Mouse (Mus musculus): ENCODE measurements around the gene Galnt10.

Galnt10 gene

DNA sequence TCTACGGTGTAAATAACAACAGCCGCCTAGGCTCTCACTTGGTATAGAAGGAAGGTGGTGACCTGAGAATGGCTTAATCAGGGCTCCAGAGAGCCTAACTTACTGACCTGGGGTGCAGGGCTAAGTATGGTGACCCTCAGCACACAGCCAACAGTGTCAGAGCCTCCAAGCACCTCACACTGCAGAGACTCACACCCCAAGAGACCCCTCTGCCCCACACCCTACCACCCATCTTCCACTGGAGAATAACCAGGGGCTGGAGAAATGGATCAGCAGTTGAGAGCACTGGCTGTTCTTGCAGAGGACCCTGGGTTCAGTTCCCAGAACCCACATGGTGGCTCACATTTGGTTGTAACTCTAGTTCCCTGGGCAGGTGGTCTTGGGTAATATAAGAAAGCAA is 12.2 kb upstream of the Galnt10 start:
- in situ Hi-C loops (cut with MboI; ENCODE audit: unreplicated experiment in 2 of 2): no loop called here

DNA sequence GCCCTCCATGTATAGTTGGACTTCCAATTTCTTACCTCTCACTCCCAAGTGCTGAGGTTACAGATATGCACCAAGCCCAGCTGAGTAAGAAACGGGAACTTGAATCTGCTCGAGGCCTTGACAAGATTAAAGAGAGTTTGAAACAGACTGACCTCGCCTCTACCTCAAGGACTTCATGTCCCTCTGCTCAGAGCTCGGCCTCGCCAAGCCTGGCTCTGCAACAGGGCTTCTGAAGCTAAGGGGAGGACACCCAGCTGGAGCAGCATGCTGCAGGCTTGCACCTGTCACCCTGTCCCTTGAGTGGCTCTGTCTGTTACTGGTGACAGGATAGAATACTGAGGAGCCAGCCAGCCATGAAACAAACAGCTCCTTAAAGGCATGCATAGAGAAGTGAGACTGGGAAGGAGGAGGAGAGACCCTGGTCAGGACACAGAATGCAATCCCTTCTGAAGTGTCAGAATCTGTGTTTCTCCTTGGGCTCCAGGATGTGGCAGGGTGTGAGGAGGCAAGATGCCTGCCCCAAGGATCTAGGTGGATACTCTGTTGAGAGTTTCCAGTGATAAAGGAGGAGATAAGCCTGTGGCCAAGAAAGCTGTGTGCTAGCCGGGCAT is 11.2 kb upstream of the Galnt10 start:
- in situ Hi-C loops (cut with MboI; ENCODE audit: unreplicated experiment in 2 of 2): no loop called here

DNA sequence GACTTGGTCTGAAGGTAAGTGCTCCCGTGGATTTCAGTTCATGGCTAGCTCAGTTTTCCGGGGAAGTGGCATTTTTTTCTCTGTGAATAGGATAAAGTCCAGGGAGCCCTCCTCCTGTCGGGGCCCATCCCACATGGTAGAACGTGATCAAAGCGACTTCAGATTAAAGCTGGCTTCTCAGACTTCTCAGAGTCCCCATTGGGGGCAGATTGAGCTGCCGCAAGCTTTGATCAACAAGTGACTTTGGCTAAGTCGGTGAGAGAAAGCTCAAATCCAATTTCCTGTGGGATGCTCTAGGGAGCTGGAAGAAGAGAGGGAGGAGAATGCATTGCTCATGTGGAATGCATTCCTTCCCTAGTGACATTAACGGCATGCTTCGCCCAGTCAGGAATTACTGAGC is 10.1 kb upstream of the Galnt10 start:
- in situ Hi-C loops (cut with MboI; ENCODE audit: unreplicated experiment in 2 of 2): no loop called here

DNA sequence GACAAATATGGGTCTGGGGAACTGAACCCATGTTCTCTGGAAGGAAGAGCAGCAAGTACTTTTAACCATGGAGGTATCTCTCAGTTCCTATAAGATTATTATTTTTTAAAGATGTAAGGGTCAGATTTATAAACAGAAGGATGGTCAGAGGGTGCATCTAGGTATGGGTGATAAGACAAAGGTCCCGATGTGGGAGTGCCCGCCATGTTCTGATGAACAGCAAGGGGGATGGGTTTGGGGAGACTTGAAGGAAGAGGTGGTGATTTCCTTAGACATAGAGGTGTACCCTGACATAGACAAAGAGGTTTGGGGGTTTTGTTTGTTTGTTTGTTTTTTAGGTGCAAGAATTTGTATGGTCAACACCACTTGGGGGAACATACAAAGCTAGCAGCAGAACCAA is 1.6 kb upstream of the Galnt10 start:
- in situ Hi-C loops (cut with MboI; ENCODE audit: unreplicated experiment in 2 of 2): no loop called here

DNA sequence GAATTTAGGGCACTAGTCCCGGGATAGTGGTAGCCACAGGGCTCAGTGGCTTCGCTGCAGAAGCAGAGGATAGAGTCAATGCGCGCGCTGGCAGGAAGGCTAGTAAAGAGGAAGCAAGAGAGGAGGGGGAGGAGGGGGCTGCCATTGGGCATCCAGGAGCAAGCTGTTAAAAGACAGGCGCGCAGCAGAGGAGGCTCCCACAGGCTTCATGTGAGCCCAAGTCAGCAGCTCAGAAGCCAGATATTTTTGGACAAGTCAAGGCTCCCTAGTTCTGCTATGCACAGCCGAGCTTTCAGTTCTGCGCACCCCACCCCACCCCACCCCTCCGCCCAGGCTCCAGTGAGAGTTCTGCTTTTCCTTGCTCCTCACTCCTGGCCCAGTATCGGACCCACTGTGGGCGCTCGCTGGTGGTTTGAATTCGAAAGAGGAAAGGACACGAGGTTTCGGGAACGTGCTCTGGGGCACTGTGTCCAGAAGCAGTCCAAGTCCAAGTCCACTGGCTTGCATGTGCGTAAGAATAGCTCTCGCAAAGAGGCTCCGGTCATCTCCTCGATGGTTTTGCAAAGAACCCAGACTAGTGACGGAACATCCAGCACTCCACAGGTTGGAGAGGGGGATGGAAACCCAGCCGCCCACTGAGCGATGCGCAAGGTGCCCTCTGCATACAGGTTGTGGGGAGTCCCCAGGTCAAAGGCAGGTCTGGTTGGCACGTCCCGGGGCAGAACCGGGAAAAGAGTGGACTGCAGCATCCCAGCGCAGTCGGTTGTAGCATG is 811 bp upstream of the Galnt10 start:
- in situ Hi-C loops (cut with MboI; ENCODE audit: unreplicated experiment in 2 of 2): no loop called here

DNA sequence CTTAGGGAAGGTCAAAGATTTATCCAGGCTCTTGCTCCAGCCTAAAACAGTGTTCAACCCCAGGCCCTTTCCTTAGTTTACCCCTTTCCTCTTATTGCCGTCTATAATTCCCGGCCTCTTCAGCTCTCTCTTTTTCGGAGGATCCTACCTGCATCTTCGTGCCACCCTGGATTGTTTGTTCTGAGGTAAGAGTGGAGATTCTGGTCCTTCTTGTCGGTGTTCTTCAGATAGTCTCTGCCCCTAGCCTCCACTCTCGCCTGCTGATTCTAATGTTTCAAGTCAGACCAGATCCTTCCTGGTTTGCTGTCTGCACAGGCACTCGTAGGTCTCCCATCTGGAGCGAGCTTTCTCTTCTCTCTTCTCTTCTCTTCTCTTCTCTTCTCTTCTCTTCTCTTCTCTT is 605 bp downstream of the Galnt10 start:
- in situ Hi-C loops (cut with MboI; ENCODE audit: unreplicated experiment in 2 of 2): no loop called here

DNA sequence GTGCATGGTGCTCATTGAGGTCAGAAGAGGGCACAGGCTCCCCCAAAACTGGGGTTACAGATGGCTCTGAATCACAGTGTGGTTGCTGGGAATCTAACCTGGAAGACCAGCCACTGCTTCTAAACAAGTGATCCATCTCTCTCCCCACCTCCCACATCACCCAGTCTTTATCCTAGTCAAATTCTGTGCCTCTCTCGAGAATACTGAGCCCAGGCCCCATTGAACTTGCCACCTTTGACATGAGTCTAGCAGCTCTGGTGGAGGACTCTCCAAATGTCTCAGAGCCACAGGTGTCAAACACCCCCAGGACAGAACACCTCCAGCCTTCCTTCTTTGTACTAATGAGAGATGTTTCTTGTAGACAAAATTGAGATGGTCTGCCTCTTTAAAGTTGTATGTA is 1.2 kb downstream of the Galnt10 start:
- in situ Hi-C loops (cut with MboI; ENCODE audit: unreplicated experiment in 2 of 2): no loop called here

DNA sequence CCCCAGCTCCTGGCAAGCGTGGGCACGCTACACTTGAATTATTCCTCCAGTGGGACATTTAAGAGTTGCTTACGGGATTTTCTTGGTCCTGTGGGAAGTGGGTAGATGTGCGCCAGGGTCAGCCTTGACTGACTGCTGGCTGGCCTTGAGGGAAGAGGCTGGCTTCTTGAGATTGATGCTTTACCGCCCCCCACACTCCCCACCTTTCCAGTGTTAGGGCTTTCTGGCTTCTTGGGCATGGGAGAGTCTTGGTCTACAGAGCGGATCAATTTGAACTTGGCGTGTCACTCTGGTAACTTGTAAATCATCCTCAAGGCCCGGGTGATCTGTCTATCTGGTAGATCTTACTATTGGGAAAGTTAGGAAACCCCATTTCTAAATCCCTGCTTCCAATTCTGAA is 1.7 kb downstream of the Galnt10 start:
- in situ Hi-C loops (cut with MboI; ENCODE audit: unreplicated experiment in 2 of 2): no loop called here

DNA sequence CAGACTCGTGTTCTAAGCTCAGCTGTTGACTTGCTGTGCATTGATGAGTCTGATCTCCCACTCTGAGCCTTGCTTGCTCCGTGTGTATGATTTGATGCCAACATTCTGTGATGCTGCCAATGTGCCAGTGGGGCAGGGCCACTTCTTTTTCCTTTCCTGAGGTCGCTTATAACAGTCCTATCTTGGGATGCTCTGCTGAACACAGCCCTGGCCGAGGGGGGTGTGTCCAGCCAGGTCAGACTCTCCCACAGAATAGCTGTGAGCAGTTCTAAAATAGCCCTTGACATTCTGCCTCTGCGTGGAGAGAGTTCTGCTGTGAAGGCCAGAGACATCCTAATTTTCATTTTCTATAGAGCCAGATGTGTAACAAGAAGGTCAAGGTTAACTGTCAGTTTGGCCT is 2.2 kb downstream of the Galnt10 start:
- in situ Hi-C loops (cut with MboI; ENCODE audit: unreplicated experiment in 2 of 2): no loop called here

DNA sequence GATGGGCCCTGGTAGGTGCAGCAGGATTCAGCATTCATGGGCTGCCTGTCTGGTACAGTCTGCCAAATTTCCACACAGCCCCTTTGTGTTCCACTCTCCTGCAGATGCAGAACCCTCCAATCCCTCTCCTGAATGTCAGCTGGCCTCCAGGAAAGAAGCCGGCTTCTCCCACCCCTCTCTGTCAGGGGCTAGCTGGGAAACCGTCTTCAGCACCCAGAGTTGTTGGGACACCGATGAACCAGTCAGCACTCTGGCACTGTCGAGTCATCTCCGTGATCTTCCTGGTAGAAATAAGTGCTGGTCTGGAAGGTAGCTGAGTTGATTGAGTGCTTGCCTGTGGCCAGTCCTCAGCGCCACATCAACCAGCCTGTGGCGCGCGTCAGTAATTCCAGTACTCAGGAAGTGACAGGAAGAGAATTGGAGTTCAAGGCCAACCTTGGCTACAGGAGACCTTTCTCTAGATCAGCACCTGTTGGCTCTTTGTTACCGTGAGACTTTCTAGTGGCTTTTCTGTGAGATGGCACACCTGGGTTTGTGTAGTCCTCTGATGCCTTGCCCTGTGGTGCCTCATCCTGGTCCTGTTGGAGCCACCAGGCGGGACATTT is 3.1 kb downstream of the Galnt10 start:
- in situ Hi-C loops (cut with MboI; ENCODE audit: unreplicated experiment in 2 of 2): no loop called here

DNA sequence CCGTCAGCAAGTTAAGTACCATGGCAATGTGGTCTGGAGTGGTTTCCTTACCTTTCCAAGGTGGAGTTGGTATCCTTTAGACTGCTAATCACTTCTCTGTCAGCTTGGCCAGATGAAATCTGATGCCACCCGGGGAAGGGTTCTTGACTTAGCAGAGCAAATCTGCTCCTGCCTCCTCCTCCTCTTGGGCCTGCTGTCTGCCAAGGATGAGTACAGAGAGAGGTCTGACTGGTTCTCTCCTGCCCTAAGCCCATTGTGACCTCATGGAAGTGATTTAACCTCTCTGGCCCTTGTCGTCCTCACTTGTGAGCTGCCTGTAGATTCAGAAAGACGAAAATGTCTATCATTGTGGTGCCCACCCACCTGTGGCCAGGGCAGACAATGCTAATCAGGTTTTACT is 4.0 kb downstream of the Galnt10 start:
- in situ Hi-C loops (cut with MboI; ENCODE audit: unreplicated experiment in 2 of 2): no loop called here

DNA sequence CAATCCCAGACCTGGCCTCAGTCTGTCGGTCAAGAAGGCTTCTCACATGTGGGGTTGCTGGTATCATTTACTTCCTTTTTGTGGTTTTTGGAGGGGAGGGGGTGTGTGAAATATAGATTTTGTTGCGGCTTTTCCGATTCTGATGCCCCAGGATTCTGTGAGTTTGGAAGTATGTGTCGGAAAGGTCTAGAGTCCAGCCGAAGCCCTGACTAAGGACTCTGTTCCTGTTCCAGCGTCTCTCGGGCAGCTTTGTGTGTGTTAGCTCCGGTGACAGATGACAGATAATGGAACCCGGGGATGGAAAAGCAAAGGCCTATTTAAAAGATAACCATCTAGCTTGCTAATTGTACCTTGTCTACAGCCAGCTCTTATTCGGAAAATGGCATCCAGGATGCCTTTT is 4.4 kb downstream of the Galnt10 start:
- in situ Hi-C loops (cut with MboI; ENCODE audit: unreplicated experiment in 2 of 2): no loop called here

DNA sequence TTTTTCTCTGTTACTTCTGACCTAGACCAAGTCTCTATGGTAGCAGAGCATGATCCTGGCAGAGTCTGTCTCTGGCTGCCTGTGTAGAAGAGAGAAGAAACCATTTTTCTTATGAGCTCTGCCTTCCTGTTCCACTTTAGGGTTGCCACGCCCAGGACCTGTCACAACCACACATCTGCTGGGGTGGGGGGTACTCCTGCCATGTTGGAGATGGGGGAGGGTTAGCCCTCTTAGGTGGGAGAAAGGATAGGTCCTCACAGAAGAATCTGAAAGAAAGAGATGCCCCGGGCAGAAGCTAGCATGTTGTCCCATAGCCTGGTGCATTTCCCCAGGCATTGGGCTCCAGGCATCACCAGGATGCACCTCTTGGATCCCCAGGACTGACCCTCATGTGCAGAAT is 5.6 kb downstream of the Galnt10 start:
- in situ Hi-C loops (cut with MboI; ENCODE audit: unreplicated experiment in 2 of 2): no loop called here

DNA sequence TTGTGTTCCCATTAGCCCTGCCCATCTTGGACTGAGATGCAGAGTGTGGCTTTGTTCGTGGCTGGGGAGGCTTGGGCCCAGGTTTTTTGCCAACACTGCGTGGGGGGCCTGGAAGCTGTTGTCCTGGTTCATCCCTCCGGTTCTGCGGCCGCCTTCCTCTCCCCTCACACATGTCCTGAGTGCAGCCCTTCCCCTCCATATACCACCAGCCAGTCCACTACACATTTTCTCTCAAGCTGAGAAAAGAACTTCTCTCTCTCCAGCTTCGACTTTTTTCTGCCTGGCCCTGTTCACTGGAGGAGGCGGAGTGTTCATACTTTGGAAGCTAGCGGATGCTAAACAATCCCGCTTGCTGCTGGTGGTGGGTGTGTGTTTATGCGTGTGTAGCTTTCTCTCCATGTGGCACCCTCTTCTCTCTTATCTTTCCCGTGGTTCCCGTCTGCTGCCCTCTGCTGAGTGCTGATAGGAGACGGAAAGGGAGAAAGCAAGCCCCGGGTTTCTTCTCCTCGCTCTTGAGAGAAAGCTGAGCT is 6.1 kb downstream of the Galnt10 start:
- in situ Hi-C loops (cut with MboI; ENCODE audit: unreplicated experiment in 2 of 2): no loop called here

DNA sequence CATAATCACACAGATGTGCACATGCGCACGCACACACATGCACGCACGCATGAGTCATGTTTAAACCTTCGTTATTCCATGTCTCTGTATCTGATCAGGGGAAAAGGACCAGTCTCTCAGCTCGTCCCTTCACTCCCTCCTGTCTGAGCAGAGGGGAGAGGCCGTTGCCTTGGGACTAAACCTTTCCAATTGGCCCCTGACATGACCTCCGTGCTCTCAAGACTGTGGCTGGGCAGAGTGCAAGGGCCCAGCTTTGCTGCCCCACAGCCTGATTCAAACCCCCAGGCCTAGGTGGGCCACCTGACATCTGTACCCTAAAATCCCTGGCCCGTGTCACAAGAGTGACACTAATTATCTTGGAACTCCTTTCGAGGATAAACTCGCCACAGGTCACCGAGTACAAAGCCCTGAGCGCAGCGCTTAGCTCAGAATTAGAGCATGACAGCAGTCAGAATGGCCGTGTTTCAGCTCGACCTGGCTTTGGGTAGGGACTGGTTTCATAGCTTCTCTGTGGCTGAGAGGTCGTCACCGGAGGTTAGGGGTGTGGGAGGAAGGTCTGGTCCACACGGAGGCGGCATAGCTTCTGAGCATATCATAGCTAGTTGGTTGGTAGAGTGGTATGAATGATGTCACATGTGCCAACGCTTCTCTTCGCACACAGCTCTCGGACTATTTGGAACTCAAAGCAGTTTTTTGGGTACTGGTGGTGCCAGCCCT is 7.1 kb downstream of the Galnt10 start:
- in situ Hi-C loops (cut with MboI; ENCODE audit: unreplicated experiment in 2 of 2): no loop called here

DNA sequence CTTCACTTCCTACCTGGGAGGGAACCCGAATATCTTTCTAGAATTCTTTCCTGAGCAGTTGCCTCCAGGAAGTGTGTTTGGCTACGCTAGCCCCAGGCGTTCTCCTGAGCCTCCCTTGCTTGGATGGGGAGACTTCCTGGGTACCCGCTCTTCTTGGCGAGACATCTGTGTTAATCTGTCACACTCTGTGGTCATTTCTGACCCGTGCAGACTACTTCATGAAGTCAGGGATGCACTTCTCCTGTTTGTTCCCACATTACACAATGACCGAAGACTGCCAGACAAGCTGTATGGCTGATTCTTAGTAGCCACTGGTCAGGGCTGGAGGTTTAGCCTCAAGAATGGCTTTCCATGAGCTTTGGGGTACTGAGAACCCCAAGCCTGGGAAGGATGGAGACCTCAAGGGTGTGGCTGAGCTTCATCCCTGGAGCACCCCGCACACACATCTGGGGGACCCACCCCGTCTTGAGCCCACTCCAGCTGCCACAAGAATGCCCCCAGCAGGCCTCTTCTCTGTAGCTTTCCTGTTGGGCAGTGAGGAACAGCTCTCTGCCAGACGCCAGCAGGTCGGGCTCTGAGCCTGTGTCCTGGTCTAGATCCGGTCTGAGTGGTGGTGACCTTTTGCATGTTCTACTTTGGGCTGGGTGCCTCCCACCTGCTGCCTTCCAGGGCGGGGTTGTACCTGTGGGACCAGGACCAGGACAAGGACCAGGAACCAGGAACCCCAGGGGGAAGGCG is 7.8 kb downstream of the Galnt10 start:
- in situ Hi-C loops (cut with MboI; ENCODE audit: unreplicated experiment in 2 of 2): no loop called here

DNA sequence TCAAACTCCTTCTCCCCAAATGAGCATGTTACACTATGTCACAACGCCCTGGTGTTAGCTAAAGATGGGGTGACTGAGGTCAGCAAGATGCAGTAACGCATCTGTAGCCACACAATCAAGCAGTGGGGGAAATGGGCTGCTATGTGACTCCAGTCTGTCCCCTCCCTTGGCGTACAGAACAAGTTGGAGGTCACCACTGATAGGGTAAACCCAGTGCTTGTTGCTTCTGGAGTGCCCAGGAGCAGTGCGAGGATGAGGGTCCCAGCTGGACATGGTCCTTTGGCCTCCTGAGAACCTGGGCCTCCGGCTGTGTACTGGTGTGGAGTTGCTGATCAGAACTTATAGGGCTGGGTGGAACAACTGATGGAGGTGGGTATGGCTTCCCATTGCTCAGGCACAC is 8.6 kb downstream of the Galnt10 start:
- in situ Hi-C loops (cut with MboI; ENCODE audit: unreplicated experiment in 2 of 2): no loop called here

DNA sequence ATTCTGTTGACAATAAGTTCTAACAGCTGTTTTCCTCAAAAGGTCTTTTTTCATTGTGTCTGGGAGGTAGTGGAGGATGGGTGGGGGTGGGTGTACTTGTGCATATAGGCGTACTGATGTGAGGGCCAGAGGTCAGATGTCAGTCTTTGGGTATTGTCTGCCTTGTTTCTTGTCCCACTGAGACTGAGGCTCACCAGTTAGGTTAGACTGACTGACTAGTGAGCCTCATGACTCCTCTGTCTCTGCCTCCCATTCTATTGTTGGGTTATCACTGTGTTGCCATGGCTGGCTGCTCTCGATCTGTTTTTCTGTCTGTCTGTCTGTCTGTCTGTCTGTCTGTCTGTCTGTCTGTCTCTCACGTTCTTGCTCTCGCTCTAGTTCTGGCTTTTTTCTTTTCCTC is 9.1 kb downstream of the Galnt10 start:
- in situ Hi-C loops (cut with MboI; ENCODE audit: unreplicated experiment in 2 of 2): no loop called here

DNA sequence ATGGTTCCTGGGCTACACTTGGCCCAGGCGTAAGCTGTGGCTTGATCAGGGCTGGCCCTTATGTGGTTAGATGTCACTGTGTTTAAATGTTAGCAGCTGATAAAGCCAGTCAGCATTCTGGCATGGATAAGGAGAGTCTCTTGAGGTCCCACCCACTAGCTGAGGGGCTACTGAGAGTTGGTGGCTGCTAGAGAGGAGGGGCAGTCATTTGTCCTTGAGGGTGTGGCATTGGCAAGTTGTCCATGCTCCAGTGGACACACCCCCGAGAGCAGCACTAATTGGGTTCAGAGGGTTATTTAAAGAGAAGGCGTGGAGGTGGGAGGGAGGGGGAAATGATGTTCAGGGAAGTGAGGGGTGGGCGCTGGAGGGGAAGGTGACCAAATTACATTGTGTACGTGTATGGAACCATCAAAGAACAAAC is 9.7 kb downstream of the Galnt10 start:
- in situ Hi-C loops (cut with MboI; ENCODE audit: unreplicated experiment in 2 of 2): no loop called here

DNA sequence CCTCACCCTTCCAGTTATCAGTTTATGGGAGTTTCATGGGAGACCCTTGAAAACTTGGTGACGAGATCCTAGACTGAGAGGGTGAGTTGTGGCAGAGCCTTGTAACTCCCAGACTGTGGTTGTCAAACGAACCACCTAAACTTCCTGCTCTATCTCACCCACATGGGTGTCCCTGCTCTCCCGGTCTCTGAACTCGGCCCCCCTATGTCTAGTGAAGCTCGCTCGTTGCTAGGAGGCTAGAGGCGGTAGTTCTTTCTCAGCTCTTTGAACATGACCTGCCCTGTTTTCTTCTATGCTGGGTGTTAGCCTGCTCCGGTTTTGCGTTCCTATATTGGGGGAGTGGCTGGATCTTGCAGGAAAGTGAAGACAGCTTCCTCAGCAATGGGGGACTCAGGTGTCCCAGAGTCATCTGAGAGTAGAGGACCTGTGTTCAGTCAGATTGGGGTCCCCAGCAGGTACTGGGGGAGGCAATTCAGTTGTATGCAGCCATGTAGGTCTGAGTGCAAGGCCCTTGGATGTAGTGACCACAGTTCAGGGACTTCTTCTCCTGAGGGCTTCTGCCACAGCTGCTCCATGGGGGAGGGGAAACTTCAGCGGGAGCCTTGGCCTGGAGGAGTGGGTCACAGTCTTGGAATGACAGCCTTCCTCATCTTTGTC is 10.6 kb downstream of the Galnt10 start:
- in situ Hi-C loops (cut with MboI; ENCODE audit: unreplicated experiment in 2 of 2): no loop called here

All from v-Abl transformed pro-B cells (cell line).